Mouse (Mus musculus) liver, embryonic 13.5 days (tissue): ENCODE data around the gene Gdf2. TPM values are rescaled to one million over a fixed set of nuclear protein-coding genes. Genes with fewer than 3 reads are reported as not detected.

Experiments used
- ATAC-seq: fragments of 200-750 bp; cut with Nextera tagmentation; 2 replicates; pipeline ENCODE4 v1.8.0; 2017; ENCODE audit warnings: low read depth, mild to moderate bottlenecking, moderate number of reproducible peaks, moderate library complexity
- DNase-seq: peaks from one replicate; pipeline ENCODE4 v3.0.0; 2022
- H3K27ac ChIP-seq: fragments of 300-500 bp; sonication (generic); 2 replicates; pipeline ENCODE4 v1.5.1; 2015; ENCODE audit warnings: moderate library complexity, mild to moderate bottlenecking, inconsistent platforms
- H3K27me3 ChIP-seq: fragments of 300-500 bp; sonication (generic); 2 replicates; pipeline ENCODE4 v1.6.1; 2015; ENCODE audit warnings: mild to moderate bottlenecking, inconsistent platforms
- H3K36me3 ChIP-seq: fragments of 300-500 bp; sonication (generic); 2 replicates; pipeline ENCODE4 v1.6.1; 2015; ENCODE audit warnings: mild to moderate bottlenecking, inconsistent platforms
- H3K4me1 ChIP-seq: fragments of 300-500 bp; sonication (generic); replicated peaks from 2 replicates; pipeline ENCODE4 v1.6.1; 2015; ENCODE audit warnings: inconsistent platforms
- H3K4me2 ChIP-seq: fragments of 300-500 bp; sonication (generic); 2 replicates; pipeline ENCODE4 v1.6.1; 2015; ENCODE audit warnings: inconsistent platforms, mild to moderate bottlenecking, moderate library complexity
- H3K4me3 ChIP-seq: fragments of 300-500 bp; sonication (generic); replicated peaks from 2 replicates; pipeline ENCODE4 v1.5.1; 2015; ENCODE audit warnings: mild to moderate bottlenecking, inconsistent platforms
- H3K9ac ChIP-seq: fragments of 300-500 bp; sonication (generic); 2 replicates; pipeline ENCODE4 v1.6.1; 2015; ENCODE audit warnings: mild to moderate bottlenecking, inconsistent platforms
- H3K9me3 ChIP-seq: fragments of 300-500 bp; sonication (generic); replicated peaks from 2 replicates; pipeline ENCODE4 v1.6.1; 2016; ENCODE audit warnings: inconsistent platforms
- WGBS: fragments of 180-500 bp; shearing (Covaris S2); methylation state at CpG from one replicate; pipeline ENCODE4 v1.1.7; 2015; ENCODE audit not compliant: insufficient replicate concordance; 5-methylcytosine and 5-hydroxymethylcytosine counted together
- polyA plus RNA-seq: library from polyadenylated mRNA; unstranded; fragments of >200 nt; fragmentation: Nextera tagmentation; extraction: Ambion mirVana; gene quantifications from 2 replicates; pipeline ENCODE4 v1.2.1, GENCODE M21; 2015

Gdf2 gene
- 10.2 and 11.6 TPM in 2 replicates for polyA plus RNA-seq

DNA sequence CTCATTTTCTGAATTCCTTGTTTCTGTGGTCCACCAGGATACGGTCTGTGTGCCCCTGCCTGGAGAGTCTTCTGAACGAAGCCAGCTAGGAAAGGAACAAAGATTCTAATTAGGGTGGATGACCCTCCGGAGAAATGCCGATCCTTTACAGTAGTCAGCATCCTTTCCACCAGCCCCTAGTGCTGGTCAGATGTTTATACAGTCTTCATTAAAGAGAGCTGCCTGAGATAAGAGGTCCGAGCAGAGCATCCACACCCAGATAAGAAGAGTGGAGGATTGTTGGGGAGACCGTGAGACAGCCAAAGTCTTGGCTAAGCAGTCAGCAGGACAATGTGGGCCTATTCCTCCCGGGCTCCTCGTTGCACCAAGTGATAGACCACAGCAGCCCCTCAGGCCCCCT, at the start of gene Gdf2:
TSS of gene Gdf2 (plus strand) at position 301 of the 400 bp plus-strand sequence.
- H3K4me1 ChIP-seq: no peaks in the 10 kb centered on the region
- WGBS: 42% methylated on average over 8 of the region's 8 CpGs
- H3K4me3 ChIP-seq: peak within 1 kb of the TSS; percentile 18
- peak within 1 kb of the TSS; percentile 22; the same call in 1 of the 2 replicates for H3K9ac ChIP-seq
- no peaks in the 10 kb centered on the region for H3K9me3 ChIP-seq
- DNase-seq (no peak), ATAC-seq (0 out of 2 replicates have a peak, but pooled peaks have one; percentile 26)
- no peak within 1 kb of the TSS for H3K4me2 ChIP-seq
- H3K27me3 ChIP-seq: no peaks in the 10 kb centered on the region
- H3K36me3 ChIP-seq: no peaks in the 10 kb centered on the region
- peak within 1 kb of the TSS; percentile 29; the same call in 1 of the 2 replicates for H3K27ac ChIP-seq

DNA sequence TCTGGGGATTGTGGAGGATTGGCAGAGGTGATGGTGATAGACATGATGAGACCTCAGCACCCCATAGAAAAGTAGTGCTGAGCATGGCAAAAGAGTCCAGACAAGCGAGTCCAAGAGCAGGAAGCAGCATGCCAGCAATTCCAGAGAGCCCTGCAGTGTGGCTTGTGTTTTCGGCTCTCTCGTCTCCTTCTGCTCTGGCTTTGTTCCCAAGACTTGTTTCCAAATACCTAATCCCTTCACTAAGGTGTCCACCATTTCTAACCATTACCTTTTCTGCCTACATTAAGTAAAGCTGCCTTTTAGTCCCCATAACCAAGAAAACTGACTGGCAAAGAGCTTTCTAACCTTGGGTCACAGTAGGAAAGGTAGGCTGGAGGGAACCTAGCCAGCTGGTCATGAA, 49.3 kb upstream of the Gdf2 start:
- Histone ChIP-seq H3K36me3 (no peaks in the 10 kb centered on the region), H3K4me2 (no peak overlapping the region), H3K4me3 (no peak overlapping the region), H3K27ac (no peak overlapping the region), H3K4me1 (no peaks in the 10 kb centered on the region), H3K27me3 (no peaks in the 10 kb centered on the region), H3K9me3 (no peaks in the 10 kb centered on the region), H3K9ac (no peak overlapping the region)
- WGBS: 67% methylated on average over 3 of the region's 3 CpGs
- no peak for ATAC-seq
- no peak for DNase-seq

- ATAC-seq: no peak
- Histone ChIP-seq H3K9me3 (no peaks in the 10 kb centered on the region), H3K36me3 (no peaks in the 10 kb centered on the region), H3K27ac (no peak overlapping the region), H3K9ac (no peak overlapping the region), H3K4me2 (no peak overlapping the region), H3K4me3 (no peak overlapping the region), H3K4me1 (no peaks in the 10 kb centered on the region), H3K27me3 (no peaks in the 10 kb centered on the region)
- no peak for DNase-seq
- 76% methylated on average over 5 of the region's 5 CpGs for WGBS
Measured at GRCm38 (mm10) chr14:33895777-33896176, 45.1 kb upstream of the Gdf2 start.

GRCm38 (mm10) chr14:33896628-33897300, 44.1 kb upstream of the Gdf2 start:
- Histone ChIP-seq H3K9ac (no peak overlapping the region), H3K4me2 (no peak overlapping the region), H3K27me3 (no peaks in the 10 kb centered on the region), H3K4me1 (no peaks in the 10 kb centered on the region), H3K27ac (no peak overlapping the region), H3K36me3 (no peaks in the 10 kb centered on the region), H3K4me3 (no peak overlapping the region), H3K9me3 (no peaks in the 10 kb centered on the region)
- DNase-seq (no peak), ATAC-seq (no peak)
- 49% methylated on average over 9 of the region's 9 CpGs for WGBS

GRCm38 (mm10) chr14:33902783-33903182, 38.1 kb upstream of the Gdf2 start:
- Histone ChIP-seq H3K4me1 (no peaks in the 10 kb centered on the region), H3K4me3 (no peak overlapping the region), H3K4me2 (no peak overlapping the region), H3K27me3 (no peaks in the 10 kb centered on the region), H3K36me3 (no peaks in the 10 kb centered on the region), H3K9me3 (no peaks in the 10 kb centered on the region), H3K27ac (no peak overlapping the region), H3K9ac (no peak overlapping the region)
- 67% methylated on average over 4 of the region's 4 CpGs for WGBS
- ATAC-seq (no peak), DNase-seq (no peak)

DNA sequence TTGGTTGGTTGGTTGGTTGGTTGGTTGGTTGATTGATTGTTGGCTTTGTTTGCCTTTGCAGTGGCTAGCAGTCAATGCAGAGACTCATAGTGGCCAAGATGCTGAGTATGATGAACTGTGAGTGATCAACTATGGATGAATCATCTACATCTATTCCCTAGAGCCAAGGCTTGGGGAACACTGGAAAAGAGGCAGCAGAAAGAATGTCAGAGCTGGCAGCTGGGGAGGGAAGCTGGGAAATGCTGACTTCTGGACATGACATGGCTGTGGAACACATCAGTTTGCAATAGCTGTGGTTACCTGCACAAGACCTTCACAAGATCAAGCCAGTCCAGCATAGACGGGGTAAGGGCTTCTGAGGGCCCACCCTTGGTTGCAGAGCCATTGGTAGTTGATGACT, 37.6 kb upstream of the Gdf2 start:
- Histone ChIP-seq H3K36me3 (no peaks in the 10 kb centered on the region), H3K9ac (no peak overlapping the region), H3K4me3 (no peak overlapping the region), H3K9me3 (no peaks in the 10 kb centered on the region), H3K27me3 (no peaks in the 10 kb centered on the region), H3K4me2 (no peak overlapping the region), H3K27ac (no peak overlapping the region), H3K4me1 (no peaks in the 10 kb centered on the region)
- no peak for DNase-seq
- 45% methylated on average over 1 of the region's 1 CpGs for WGBS
- no peak for ATAC-seq

- DNase-seq (no peak), ATAC-seq (no peak)
- Histone ChIP-seq H3K36me3 (no peaks in the 10 kb centered on the region), H3K4me3 (no peak overlapping the region), H3K27me3 (no peaks in the 10 kb centered on the region), H3K9me3 (no peaks in the 10 kb centered on the region), H3K9ac (no peak overlapping the region), H3K27ac (no peak overlapping the region), H3K4me1 (no peaks in the 10 kb centered on the region), H3K4me2 (no peak overlapping the region)
Measured at GRCm38 (mm10) chr14:33904851-33905250, 36.0 kb upstream of the Gdf2 start.

DNA sequence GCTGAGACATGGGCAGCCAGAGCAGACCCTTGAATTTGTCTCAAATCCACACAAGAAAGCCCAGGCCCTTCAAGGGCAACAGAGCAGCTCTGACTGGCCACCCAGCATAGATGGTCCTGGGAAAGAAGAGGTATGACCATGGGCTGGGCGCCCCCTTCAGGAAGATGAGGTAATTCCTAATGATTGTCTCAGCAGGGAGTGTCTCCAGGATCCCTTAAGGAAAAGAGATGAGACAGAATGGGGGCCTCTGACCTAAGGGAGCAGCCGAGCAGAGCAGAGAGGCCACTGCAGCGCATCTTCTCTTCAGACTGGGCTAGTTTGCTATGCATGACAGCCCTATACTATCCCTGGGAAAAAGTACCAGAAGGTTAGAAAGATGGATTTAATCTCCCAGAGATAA, 27.1 kb upstream of the Gdf2 start:
- 38% methylated on average over 3 of the region's 3 CpGs for WGBS
- Histone ChIP-seq H3K4me1 (no peaks in the 10 kb centered on the region), H3K4me2 (no peak overlapping the region), H3K36me3 (no peaks in the 10 kb centered on the region), H3K27me3 (no peaks in the 10 kb centered on the region), H3K4me3 (no peak overlapping the region), H3K27ac (no peak overlapping the region), H3K9ac (no peak overlapping the region), H3K9me3 (no peaks in the 10 kb centered on the region)
- no peak for ATAC-seq
- DNase-seq: no peak

DNA sequence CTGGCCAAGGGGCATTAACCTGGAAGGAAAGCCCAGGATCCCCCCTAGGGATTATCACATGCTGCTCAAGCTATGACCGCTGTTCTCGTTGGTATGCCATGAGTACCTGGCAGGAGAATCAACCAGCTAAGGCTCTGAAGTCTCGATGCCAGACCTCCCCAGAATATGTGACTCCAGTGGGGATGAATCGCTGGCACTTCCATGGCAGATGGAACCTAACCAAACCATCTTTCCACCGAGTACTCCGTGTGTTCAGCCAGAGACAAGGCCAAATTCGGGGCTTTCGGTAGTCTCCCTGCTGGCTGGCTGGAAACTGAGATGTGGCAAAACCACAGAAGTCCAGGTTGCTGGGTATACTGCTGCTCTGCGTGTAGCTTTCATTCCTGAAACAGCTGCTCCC, 26.6 kb upstream of the Gdf2 start:
- Histone ChIP-seq H3K36me3 (no peaks in the 10 kb centered on the region), H3K27ac (no peak overlapping the region), H3K4me2 (no peak overlapping the region), H3K4me1 (no peaks in the 10 kb centered on the region), H3K9me3 (no peaks in the 10 kb centered on the region), H3K27me3 (peaks cover 2% of the 10 kb centered on the region; the same call in 1 of the 2 replicates), H3K9ac (no peak overlapping the region), H3K4me3 (no peak overlapping the region)
- DNase-seq (no peak), ATAC-seq (no peak)
- 70% methylated on average over 9 of the region's 9 CpGs for WGBS

- Histone ChIP-seq H3K27ac (no peak overlapping the region), H3K36me3 (no peaks in the 10 kb centered on the region), H3K27me3 (peaks cover 67% of the 10 kb centered on the region), H3K4me2 (no peak overlapping the region), H3K9me3 (no peaks in the 10 kb centered on the region), H3K4me3 (no peak overlapping the region), H3K4me1 (no peaks in the 10 kb centered on the region), H3K9ac (no peak overlapping the region)
- no peak for DNase-seq
- 51% methylated on average over 14 of the region's 14 CpGs for WGBS
- no peak for ATAC-seq
Measured at GRCm38 (mm10) chr14:33920727-33921559, 19.9 kb upstream of the Gdf2 start.

- WGBS: 18% methylated on average over 8 of the region's 8 CpGs
- ATAC-seq (no peak), DNase-seq (no peak)
- Histone ChIP-seq H3K9me3 (no peaks in the 10 kb centered on the region), H3K4me1 (no peaks in the 10 kb centered on the region), H3K4me2 (peak overlapping the region; percentile 58), H3K27me3 (peaks cover 78% of the 10 kb centered on the region), H3K4me3 (peak overlapping the region; percentile 41; the same call in 1 of the 2 replicates), H3K27ac (no peak overlapping the region), H3K9ac (no peak overlapping the region), H3K36me3 (no peaks in the 10 kb centered on the region)
Measured at GRCm38 (mm10) chr14:33922771-33923167, 18.1 kb upstream of the Gdf2 start.
